Mouse (Mus musculus) intestine, embryonic 16.5 days (tissue): ENCODE measurements at regions not wholly inside any gene's neighbourhood (a gene's known extent, or its start where the extent isn't known, plus 50 kb on each side); places are given as distances from the start of the nearest gene placed in this dataset.

Experiments used
- ATAC-seq: fragments of 200-750 bp; cut with Nextera tagmentation; 2 replicates; pipeline ENCODE4 v1.8.0; 2017; ENCODE audit warnings: moderate TSS enrichment, moderate library complexity
- H3K27ac ChIP-seq: fragments of 300-500 bp; sonication (generic); 2 replicates; pipeline ENCODE4 v1.5.1; 2014; ENCODE audit warnings: mild to moderate bottlenecking, low read length
- H3K27me3 ChIP-seq: fragments of 300-500 bp; sonication (generic); replicated peaks from 2 replicates; pipeline ENCODE4 v1.6.1; 2014; ENCODE audit warnings: low read length, control low read depth, mixed read lengths; ENCODE audit not compliant: control insufficient read depth, insufficient read depth
- H3K36me3 ChIP-seq: fragments of 300-500 bp; sonication (generic); 2 replicates; pipeline ENCODE4 v1.6.1; 2014; ENCODE audit warnings: low read length, control low read depth; ENCODE audit not compliant: control insufficient read depth, insufficient read depth
- H3K4me1 ChIP-seq: fragments of 300-500 bp; sonication (generic); 2 replicates; pipeline ENCODE4 v1.6.1; 2014; ENCODE audit warnings: low read length, control low read depth, mixed read lengths; ENCODE audit not compliant: control insufficient read depth, insufficient read depth
- H3K4me2 ChIP-seq: fragments of 300-500 bp; sonication (generic); 2 replicates; pipeline ENCODE4 v1.6.1; 2014; ENCODE audit warnings: low read depth, low read length, control low read depth
- H3K4me3 ChIP-seq: fragments of 300-500 bp; sonication (generic); 2 replicates; pipeline ENCODE4 v1.5.1; 2014; ENCODE audit warnings: mild to moderate bottlenecking, low read length
- H3K9ac ChIP-seq: fragments of 300-500 bp; sonication (generic); 2 replicates; pipeline ENCODE4 v1.6.1; 2014; ENCODE audit warnings: low read depth, low read length
- H3K9me3 ChIP-seq: fragments of 300-500 bp; sonication (generic); 2 replicates; pipeline ENCODE4 v1.6.1; 2016; ENCODE audit warnings: low read length, control low read depth; ENCODE audit not compliant: control insufficient read depth
- WGBS: fragments of 180-500 bp; shearing (Covaris S2); extraction: QIAGEN DNeasy Blood & Tissue Kit; methylation state at CpG from one replicate; pipeline ENCODE4 v1.1.7; 2014; 5-methylcytosine and 5-hydroxymethylcytosine counted together

DNA sequence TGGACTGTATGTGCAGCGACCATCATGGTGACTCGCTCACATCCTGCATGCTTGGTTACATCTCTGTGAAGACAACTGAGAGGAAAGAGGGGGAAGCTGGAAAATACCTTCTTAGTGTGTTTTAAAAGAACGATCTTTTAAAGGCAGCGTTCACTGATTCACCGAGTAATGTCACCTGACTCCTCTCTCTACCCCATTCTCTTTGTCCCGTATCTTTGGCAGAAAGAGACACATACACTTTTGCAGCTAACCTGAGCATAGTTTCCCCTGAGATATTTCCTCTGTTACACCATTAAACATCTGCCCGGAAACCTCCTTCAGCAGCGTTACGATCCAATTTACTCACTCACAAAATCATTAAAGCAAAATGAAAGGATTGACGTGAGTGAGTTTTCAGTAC is 731.8 kb downstream of the Robo2 start:
- WGBS: 89% methylated on average over 10 of the region's 10 CpGs
- no peak overlapping the region for H3K9ac ChIP-seq
- no peak overlapping the region for H3K4me2 ChIP-seq
- no peaks in the 10 kb centered on the region for H3K27me3 ChIP-seq
- H3K9me3 ChIP-seq: no peaks in the 10 kb centered on the region
- no peaks in the 10 kb centered on the region for H3K36me3 ChIP-seq
- no peak overlapping the region for H3K27ac ChIP-seq
- H3K4me1 ChIP-seq: no peaks in the 10 kb centered on the region
- ATAC-seq: no peak
- H3K4me3 ChIP-seq: no peak overlapping the region

- Histone ChIP-seq H3K36me3 (no peaks in the 10 kb centered on the region), H3K9me3 (no peaks in the 10 kb centered on the region), H3K4me2 (no peak overlapping the region), H3K27ac (no peak overlapping the region), H3K4me3 (no peak overlapping the region), H3K27me3 (no peaks in the 10 kb centered on the region), H3K4me1 (no peaks in the 10 kb centered on the region), H3K9ac (no peak overlapping the region)
- WGBS: 63% methylated on average over 6 of the region's 6 CpGs
- no peak for ATAC-seq
Measured at GRCm38 (mm10) chr16:73670516-73670915, 741.1 kb downstream of the Robo2 start.

GRCm38 (mm10) chr16:73652976-73653690 is 758.5 kb downstream of the Robo2 start:
- Histone ChIP-seq H3K4me2 (no peak overlapping the region), H3K9ac (no peak overlapping the region), H3K27me3 (no peaks in the 10 kb centered on the region), H3K36me3 (no peaks in the 10 kb centered on the region), H3K27ac (no peak overlapping the region), H3K4me3 (no peak overlapping the region), H3K4me1 (no peaks in the 10 kb centered on the region), H3K9me3 (no peaks in the 10 kb centered on the region)
- WGBS: 79% methylated on average over 1 of the region's 1 CpGs
- no peak for ATAC-seq

DNA sequence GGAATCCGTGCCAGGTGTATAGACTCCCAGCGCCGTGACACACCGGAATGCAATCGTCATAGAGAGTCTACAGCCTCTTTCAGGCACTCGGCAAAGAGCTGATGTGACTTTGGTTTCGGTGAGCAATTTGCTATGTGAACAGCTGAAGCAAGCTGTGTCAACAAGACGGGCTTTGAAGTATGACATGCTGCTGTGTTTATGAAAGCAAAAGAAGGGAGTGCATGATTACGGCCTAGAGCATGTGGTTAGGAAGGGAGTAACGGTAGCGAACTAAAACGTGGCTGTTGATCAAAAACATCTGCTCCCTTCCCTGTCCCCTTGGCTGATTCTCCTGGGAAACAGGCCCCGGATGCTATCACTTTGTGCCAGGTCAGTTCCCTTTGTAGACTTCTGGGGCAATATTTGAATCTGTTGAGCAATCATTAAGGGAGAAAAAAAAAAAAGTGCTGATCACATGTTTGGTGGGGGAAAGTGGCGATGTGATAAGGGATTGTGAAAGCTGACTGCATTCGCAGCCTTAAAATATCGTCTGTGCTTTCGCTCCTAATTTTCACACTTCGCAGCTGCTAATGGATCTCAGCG is 764.3 kb downstream of the Robo2 start:
- no peak overlapping the region for H3K27ac ChIP-seq
- ATAC-seq: peak; percentile 63
- H3K4me3 ChIP-seq: no peak overlapping the region
- H3K4me1 ChIP-seq: no peaks in the 10 kb centered on the region
- no peaks in the 10 kb centered on the region for H3K36me3 ChIP-seq
- 48% methylated on average over 19 of the region's 19 CpGs for WGBS
- no peaks in the 10 kb centered on the region for H3K9me3 ChIP-seq
- no peak overlapping the region for H3K9ac ChIP-seq
- H3K4me2 ChIP-seq: peak overlapping the region; percentile 30; the same call in 1 of the 2 replicates
- H3K27me3 ChIP-seq: no peaks in the 10 kb centered on the region

GRCm38 (mm10) chr16:73613017-73613416 is 798.6 kb downstream of the Robo2 start:
- no peak for ATAC-seq
- 90% methylated on average over 9 of the region's 9 CpGs for WGBS
- Histone ChIP-seq H3K27me3 (no peaks in the 10 kb centered on the region), H3K36me3 (no peaks in the 10 kb centered on the region), H3K9me3 (no peaks in the 10 kb centered on the region), H3K4me3 (no peak overlapping the region), H3K4me1 (no peaks in the 10 kb centered on the region), H3K4me2 (no peak overlapping the region), H3K9ac (no peak overlapping the region), H3K27ac (no peak overlapping the region)

GRCm38 (mm10) chr16:73591421-73591820 is 820.2 kb downstream of the Robo2 start:
- no peak for ATAC-seq
- no peaks in the 10 kb centered on the region for H3K27me3 ChIP-seq
- H3K4me2 ChIP-seq: no peak overlapping the region
- no peak overlapping the region for H3K4me3 ChIP-seq
- no peaks in the 10 kb centered on the region for H3K9me3 ChIP-seq
- H3K9ac ChIP-seq: no peak overlapping the region
- WGBS: 34% methylated on average over 2 of the region's 2 CpGs
- no peaks in the 10 kb centered on the region for H3K36me3 ChIP-seq
- no peaks in the 10 kb centered on the region for H3K4me1 ChIP-seq
- no peak overlapping the region for H3K27ac ChIP-seq

DNA sequence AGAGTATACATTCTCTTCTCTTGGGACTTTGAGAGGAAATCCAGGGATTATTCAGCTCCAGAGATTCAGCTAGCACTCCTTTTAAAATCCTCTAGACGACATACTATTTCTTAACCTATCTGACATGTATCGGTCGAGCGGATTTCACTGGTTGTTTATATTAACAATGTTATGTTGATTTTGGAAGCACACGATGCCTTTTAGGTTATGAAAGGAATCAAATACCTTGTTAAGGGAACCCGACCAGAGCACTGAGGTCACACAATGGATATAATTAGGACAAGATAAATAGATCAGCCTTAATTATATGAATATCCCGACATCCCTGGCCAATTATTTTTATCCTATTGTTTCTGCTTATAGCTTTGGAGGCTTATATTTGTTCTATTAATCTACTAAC is 850.4 kb downstream of the Robo2 start:
- H3K27me3 ChIP-seq: no peaks in the 10 kb centered on the region
- ATAC-seq: no peak
- H3K36me3 ChIP-seq: no peaks in the 10 kb centered on the region
- no peak overlapping the region for H3K27ac ChIP-seq
- H3K9ac ChIP-seq: no peak overlapping the region
- 54% methylated on average over 7 of the region's 7 CpGs for whole genome bisulfite sequencing
- no peaks in the 10 kb centered on the region for H3K9me3 ChIP-seq
- no peaks in the 10 kb centered on the region for H3K4me1 ChIP-seq
- no peak overlapping the region for H3K4me3 ChIP-seq
- H3K4me2 ChIP-seq: no peak overlapping the region

DNA sequence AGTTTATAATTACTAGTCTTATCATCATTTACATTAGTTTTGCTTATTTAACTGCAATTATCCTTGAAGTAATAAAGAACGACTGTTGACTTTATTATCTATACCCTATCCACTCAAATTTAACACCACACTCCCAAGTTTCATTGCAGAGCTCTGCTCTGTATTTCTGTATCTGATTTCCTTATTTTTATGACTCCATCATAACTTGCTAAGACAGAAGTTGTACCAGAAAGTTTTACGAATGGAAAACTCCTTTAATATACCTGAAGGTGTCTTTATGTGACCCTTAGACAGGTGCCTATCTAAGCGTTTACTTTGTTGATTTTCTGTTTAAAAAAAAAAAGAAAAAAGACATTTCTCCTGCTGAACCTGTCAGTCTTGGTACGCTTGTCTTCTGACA is 854.7 kb downstream of the Robo2 start:
- H3K4me1 ChIP-seq: no peaks in the 10 kb centered on the region
- H3K4me2 ChIP-seq: no peak overlapping the region
- H3K27me3 ChIP-seq: no peaks in the 10 kb centered on the region
- H3K9me3 ChIP-seq: no peaks in the 10 kb centered on the region
- H3K27ac ChIP-seq: no peak overlapping the region
- H3K36me3 ChIP-seq: no peaks in the 10 kb centered on the region
- H3K9ac ChIP-seq: no peak overlapping the region
- no peak overlapping the region for H3K4me3 ChIP-seq
- WGBS: 63% methylated on average over 4 of the region's 4 CpGs
- peak; percentile 96 for ATAC-seq

- no peak for ATAC-seq
- no peak overlapping the region for H3K27ac ChIP-seq
- 86% methylated on average over 3 of the region's 3 CpGs for WGBS
Measured at GRCm38 (mm10) chr16:73543651-73544050, 868.0 kb downstream of the Robo2 start.

DNA sequence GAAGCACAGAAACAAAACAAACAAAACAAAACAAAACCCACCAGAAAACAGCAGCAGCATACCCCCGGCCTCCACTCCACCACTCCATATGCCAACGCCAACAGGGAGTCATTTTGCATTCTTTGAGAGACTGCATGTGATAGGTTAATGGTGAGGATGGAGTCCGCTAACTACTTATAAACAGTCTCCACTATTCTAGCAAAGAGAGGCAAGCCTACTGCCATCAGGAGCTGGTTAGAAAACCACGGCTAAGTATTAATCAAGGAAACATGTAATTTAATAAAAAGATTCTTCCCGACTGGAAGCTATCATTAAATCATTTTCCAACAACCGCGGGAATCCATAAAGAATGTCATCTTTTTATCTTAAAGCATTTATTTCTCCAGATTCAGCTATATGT is 873.6 kb downstream of the Robo2 start:
- 88% methylated on average over 7 of the region's 7 CpGs for WGBS
- H3K27ac ChIP-seq: no peak overlapping the region
- no peaks in the 10 kb centered on the region for H3K4me1 ChIP-seq
- H3K4me2 ChIP-seq: no peak overlapping the region
- H3K4me3 ChIP-seq: no peak overlapping the region
- no peaks in the 10 kb centered on the region for H3K36me3 ChIP-seq
- H3K9me3 ChIP-seq: no peaks in the 10 kb centered on the region
- H3K27me3 ChIP-seq: no peaks in the 10 kb centered on the region
- ATAC-seq: no peak
- no peak overlapping the region for H3K9ac ChIP-seq

More at GRCm38 (mm10) chr16:73543651-73544050, 868.0 kb downstream of the Robo2 start:
- H3K4me2 ChIP-seq: no peak overlapping the region
- H3K27me3 ChIP-seq: no peaks in the 10 kb centered on the region
- H3K4me3 ChIP-seq: no peak overlapping the region
- no peaks in the 10 kb centered on the region for H3K36me3 ChIP-seq
- no peak overlapping the region for H3K9ac ChIP-seq
- no peaks in the 10 kb centered on the region for H3K4me1 ChIP-seq
- no peaks in the 10 kb centered on the region for H3K9me3 ChIP-seq
